Mouse (Mus musculus) liver, embryonic 14.5 days (tissue): ENCODE data around the gene Afdn.
"Not testable (repeated sequence)": the region's sequence is repeated elsewhere in the genome, so short reads cannot be mapped to it uniquely, and the experiment has no call there.

ENCODE experiments used
- CTCF ChIP-seq: IDR thresholded peaks from 2 replicates; pipeline ENCODE4 v1.5.1; 2016; ENCODE audit warnings: antibody characterized with exemption, low read depth, control low read depth
- EP300 ChIP-seq: IDR thresholded peaks from 2 replicates; pipeline ENCODE4 v1.6.1; 2016; ENCODE audit warnings: antibody characterized with exemption, low read depth

GRCm38 (mm10) chr17:13951570-13951969 lies 191.2 kb downstream of the Afdn start:
- not testable (repeated sequence) for TF ChIP-seq CTCF, EP300
